Mouse (Mus musculus) fat pad, adult 2 months (tissue): ENCODE data around the gene Gm5724.

Source experiments
- DNase-seq: peaks from one replicate; pipeline ENCODE4 v3.0.0-alpha.2; 2011; ENCODE audit warnings: low read depth, low spot score; ENCODE audit errors: extremely low read depth

Gene Gm5724

DNA sequence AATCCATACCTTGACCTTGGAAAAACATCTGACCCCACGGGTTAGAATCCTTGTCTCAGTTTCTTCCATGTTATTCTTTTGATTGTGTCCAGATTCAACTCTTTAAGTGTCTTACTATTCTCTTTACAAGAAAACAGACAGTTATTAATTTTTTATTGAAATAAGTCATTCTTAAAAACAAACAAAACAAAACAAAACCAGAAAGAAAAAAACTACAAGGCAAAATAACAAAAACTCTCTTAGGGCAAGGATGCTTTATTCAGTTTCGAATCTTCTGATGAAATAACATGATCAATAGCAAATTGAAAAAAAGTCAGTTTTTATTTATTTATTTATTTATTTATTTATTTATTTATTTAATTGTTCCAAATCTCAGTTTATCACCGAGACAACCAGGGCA, at the start of gene Gm5724:
TSS of gene Gm5724 (minus strand) at position 101 of the 400 bp plus-strand sequence.
- DNase-seq, result no peak

DNA sequence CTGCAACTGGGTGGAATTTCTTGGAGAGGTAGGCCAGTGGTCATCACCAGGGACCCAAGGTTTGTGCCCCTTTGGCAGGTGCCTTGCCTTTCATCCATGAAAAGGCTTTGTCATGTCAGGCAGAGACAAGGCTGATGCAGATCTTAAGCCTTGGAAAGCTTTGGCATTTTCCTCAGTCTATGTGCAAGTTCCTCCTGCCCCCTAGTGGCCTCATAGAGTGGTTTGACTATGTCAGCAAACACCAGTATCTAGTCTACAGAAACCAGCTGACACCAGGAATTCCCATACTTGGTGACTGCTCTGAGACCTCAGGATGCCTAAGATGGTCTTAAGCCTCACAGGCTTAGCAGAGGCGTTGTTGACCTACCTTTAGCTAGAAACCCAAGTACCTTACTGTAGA, 24.2 kb upstream of the Gm5724 start:
- no peak for DNase-seq

- peak; percentile 43 for DNase-seq
Observed at GRCm38 (mm10) chr6:141774476-141774875, 866 bp upstream of the Gm5724 start.

- no peak for DNase-seq
Observed at GRCm38 (mm10) chr6:141691246-141691645, 82.4 kb downstream of the Gm5724 start.

DNA sequence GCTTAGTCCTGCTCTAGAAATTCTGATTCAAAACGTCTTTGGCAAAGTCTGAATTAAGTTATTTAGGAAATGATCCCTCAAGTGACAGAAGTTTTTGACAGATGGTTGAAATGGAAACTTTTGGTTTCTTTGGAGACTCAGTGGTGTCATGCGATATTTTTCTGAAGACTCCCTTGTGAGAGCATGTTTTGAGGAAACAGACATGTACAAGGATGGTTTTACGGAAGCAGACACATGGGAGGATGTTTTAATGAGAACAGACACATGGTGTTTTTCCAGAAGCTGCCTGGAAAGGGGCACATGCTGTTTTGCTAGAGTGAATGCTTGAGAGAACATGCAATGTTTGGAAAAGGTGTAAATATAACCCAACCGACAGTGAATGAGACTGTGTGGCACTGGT, 86.6 kb downstream of the Gm5724 start:
- no peak for DNase-seq
